Mouse (Mus musculus): ENCODE measurements around the gene Pxk. TPM values are rescaled to one million over a fixed set of nuclear protein-coding genes. Genes with fewer than 3 reads are reported as not detected.
"Not testable (repeated sequence)": the region's sequence is repeated elsewhere in the genome, so short reads cannot be mapped to it uniquely, and the experiment has no call there.

The Pxk gene
- polyA plus RNA-seq, 1 experiment from 2014 or later: 36.4 TPM

DNA sequence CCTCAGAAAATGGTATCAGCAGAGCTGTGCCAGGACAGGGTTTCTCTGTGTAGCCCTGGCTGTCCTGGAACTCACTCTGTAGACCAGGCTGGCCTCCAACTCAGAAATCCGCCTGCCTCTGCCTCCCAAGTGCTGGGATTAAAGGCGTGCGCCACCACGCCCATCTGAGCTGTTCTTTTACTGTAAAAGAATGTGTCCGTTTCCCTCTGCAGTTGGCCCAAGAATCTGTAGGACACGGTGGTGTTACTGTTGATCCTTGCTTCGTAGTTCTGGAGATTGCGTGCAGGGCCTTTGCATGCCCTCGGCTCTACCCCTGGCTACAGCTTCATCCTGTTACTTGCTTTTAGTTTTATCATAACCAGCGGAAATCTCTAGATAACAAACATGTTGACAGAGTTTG lies 25.6 kb downstream of the Pxk start:
- H3K27ac ChIP-seq (ENCODE audit: low read depth, low read length); DNase-seq (ENCODE audit: low spot score); H3K4me3 ChIP-seq (ENCODE audit: low read depth, low read length); H3K4me2 ChIP-seq (replicated peaks; ENCODE audit: low read depth, low read length); H3K36me3 ChIP-seq (ENCODE audit: control insufficient read depth, insufficient read depth, low read length); H3K9ac ChIP-seq (ENCODE audit: low read depth, low read length); ATAC-seq (ENCODE audit: low FRiP score); H3K4me1 ChIP-seq (replicated peaks; ENCODE audit: control insufficient read depth, insufficient read depth, low read length); H3K27me3 ChIP-seq (ENCODE audit: control insufficient read depth, insufficient read depth, low read length); H3K9me3 ChIP-seq (ENCODE audit: control insufficient read depth, low read length): not testable (repeated sequence)
- 95% methylated on average over 10 of the region's 10 CpGs for whole genome bisulfite sequencing

- no peak overlapping the region for H3K9ac ChIP-seq (ENCODE audit: low read depth, low read length)
- H3K4me2 ChIP-seq (replicated peaks; ENCODE audit: low read depth, low read length): no peak overlapping the region
- WGBS: 88% methylated on average over 7 of the region's 7 CpGs
- H3K27ac ChIP-seq (ENCODE audit: low read depth, low read length): no peak overlapping the region
- DNase-seq (ENCODE audit: low spot score) (no peak), ATAC-seq (ENCODE audit: low FRiP score) (no peak)
- H3K27me3 ChIP-seq (ENCODE audit: control insufficient read depth, insufficient read depth, low read length): no peaks in the 10 kb centered on the region
- no peak overlapping the region for H3K4me3 ChIP-seq (ENCODE audit: low read depth, low read length)
- no peaks in the 10 kb centered on the region for H3K36me3 ChIP-seq (ENCODE audit: control insufficient read depth, insufficient read depth, low read length)
- no peaks in the 10 kb centered on the region for H3K9me3 ChIP-seq (ENCODE audit: control insufficient read depth, low read length)
- no peaks in the 10 kb centered on the region for H3K4me1 ChIP-seq (replicated peaks; ENCODE audit: control insufficient read depth, insufficient read depth, low read length)
Observed at GRCm38 (mm10) chr14:8124046-8124881, 26.3 kb downstream of the Pxk start.

GRCm38 (mm10) chr14:8127971-8128370 lies 30.0 kb downstream of the Pxk start:
- Histone ChIP-seq H3K9ac (ENCODE audit: low read depth, low read length) (no peak overlapping the region), H3K27ac (ENCODE audit: low read depth, low read length) (no peak overlapping the region), H3K9me3 (ENCODE audit: control insufficient read depth, low read length) (no peaks in the 10 kb centered on the region), H3K4me1 (replicated peaks; ENCODE audit: control insufficient read depth, insufficient read depth, low read length) (no peaks in the 10 kb centered on the region), H3K36me3 (ENCODE audit: control insufficient read depth, insufficient read depth, low read length) (no peaks in the 10 kb centered on the region), H3K4me2 (replicated peaks; ENCODE audit: low read depth, low read length) (no peak overlapping the region), H3K27me3 (ENCODE audit: control insufficient read depth, insufficient read depth, low read length) (no peaks in the 10 kb centered on the region), H3K4me3 (ENCODE audit: low read depth, low read length) (no peak overlapping the region)
- DNase-seq (ENCODE audit: low spot score) (no peak), ATAC-seq (ENCODE audit: low FRiP score) (no peak)
- WGBS: 77% methylated on average over 5 of the region's 5 CpGs

DNA sequence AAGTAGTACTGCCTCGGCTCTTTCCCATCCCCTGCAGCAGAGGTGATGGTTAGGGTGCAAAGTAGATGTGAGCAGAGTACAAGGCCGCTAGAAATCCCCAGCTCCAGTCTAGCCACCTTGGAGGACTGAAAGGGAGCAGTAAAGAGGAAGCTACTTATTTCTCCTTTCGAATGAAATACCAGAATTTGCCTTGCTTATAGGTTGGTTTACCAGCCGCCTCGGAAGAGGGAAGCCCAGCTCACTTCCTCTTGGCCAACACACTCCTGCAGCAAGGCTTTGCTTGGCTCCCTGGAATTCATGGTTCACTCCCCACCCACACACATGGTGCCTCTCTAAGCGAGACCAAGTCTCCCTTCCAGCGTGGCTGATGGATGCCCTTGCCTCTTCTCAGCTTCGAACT lies 34.8 kb downstream of the Pxk start:
- H3K9me3 ChIP-seq (ENCODE audit: control insufficient read depth, low read length): no peaks in the 10 kb centered on the region
- no peak overlapping the region for H3K9ac ChIP-seq (ENCODE audit: low read depth, low read length)
- H3K4me2 ChIP-seq (replicated peaks; ENCODE audit: low read depth, low read length): no peak overlapping the region
- WGBS: 88% methylated on average over 8 of the region's 8 CpGs
- DNase-seq (ENCODE audit: low spot score) (no peak), ATAC-seq (ENCODE audit: low FRiP score) (no peak)
- H3K4me1 ChIP-seq (replicated peaks; ENCODE audit: control insufficient read depth, insufficient read depth, low read length): no peaks in the 10 kb centered on the region
- no peak overlapping the region for H3K27ac ChIP-seq (ENCODE audit: low read depth, low read length)
- H3K27me3 ChIP-seq (ENCODE audit: control insufficient read depth, insufficient read depth, low read length): no peaks in the 10 kb centered on the region
- H3K4me3 ChIP-seq (ENCODE audit: low read depth, low read length): no peak overlapping the region
- H3K36me3 ChIP-seq (ENCODE audit: control insufficient read depth, insufficient read depth, low read length): no peaks in the 10 kb centered on the region

- Histone ChIP-seq H3K9ac (ENCODE audit: low read depth, low read length) (no peak overlapping the region), H3K9me3 (ENCODE audit: control insufficient read depth, low read length) (no peaks in the 10 kb centered on the region), H3K27me3 (ENCODE audit: control insufficient read depth, insufficient read depth, low read length) (no peaks in the 10 kb centered on the region), H3K4me3 (ENCODE audit: low read depth, low read length) (no peak overlapping the region), H3K27ac (ENCODE audit: low read depth, low read length) (no peak overlapping the region), H3K4me1 (replicated peaks; ENCODE audit: control insufficient read depth, insufficient read depth, low read length) (no peaks in the 10 kb centered on the region), H3K36me3 (ENCODE audit: control insufficient read depth, insufficient read depth, low read length) (no peaks in the 10 kb centered on the region), H3K4me2 (replicated peaks; ENCODE audit: low read depth, low read length) (no peak overlapping the region)
- DNase-seq (ENCODE audit: low spot score): no peak
- ATAC-seq (ENCODE audit: low FRiP score): no peak
- WGBS: 83% methylated on average over 2 of the region's 2 CpGs
Observed at GRCm38 (mm10) chr14:8134234-8134633, 36.2 kb downstream of the Pxk start.

GRCm38 (mm10) chr14:8135130-8135529 lies 37.1 kb downstream of the Pxk start:
- no peak overlapping the region for H3K4me2 ChIP-seq (replicated peaks; ENCODE audit: low read depth, low read length)
- no peaks in the 10 kb centered on the region for H3K27me3 ChIP-seq (ENCODE audit: control insufficient read depth, insufficient read depth, low read length)
- H3K36me3 ChIP-seq (ENCODE audit: control insufficient read depth, insufficient read depth, low read length): no peaks in the 10 kb centered on the region
- no peak for DNase-seq (ENCODE audit: low spot score)
- no peak overlapping the region for H3K4me3 ChIP-seq (ENCODE audit: low read depth, low read length)
- no peak overlapping the region for H3K27ac ChIP-seq (ENCODE audit: low read depth, low read length)
- WGBS: 90% methylated on average over 3 of the region's 3 CpGs
- no peaks in the 10 kb centered on the region for H3K4me1 ChIP-seq (replicated peaks; ENCODE audit: control insufficient read depth, insufficient read depth, low read length)
- no peak for ATAC-seq (ENCODE audit: low FRiP score)
- no peak overlapping the region for H3K9ac ChIP-seq (ENCODE audit: low read depth, low read length)
- no peaks in the 10 kb centered on the region for H3K9me3 ChIP-seq (ENCODE audit: control insufficient read depth, low read length)

DNA sequence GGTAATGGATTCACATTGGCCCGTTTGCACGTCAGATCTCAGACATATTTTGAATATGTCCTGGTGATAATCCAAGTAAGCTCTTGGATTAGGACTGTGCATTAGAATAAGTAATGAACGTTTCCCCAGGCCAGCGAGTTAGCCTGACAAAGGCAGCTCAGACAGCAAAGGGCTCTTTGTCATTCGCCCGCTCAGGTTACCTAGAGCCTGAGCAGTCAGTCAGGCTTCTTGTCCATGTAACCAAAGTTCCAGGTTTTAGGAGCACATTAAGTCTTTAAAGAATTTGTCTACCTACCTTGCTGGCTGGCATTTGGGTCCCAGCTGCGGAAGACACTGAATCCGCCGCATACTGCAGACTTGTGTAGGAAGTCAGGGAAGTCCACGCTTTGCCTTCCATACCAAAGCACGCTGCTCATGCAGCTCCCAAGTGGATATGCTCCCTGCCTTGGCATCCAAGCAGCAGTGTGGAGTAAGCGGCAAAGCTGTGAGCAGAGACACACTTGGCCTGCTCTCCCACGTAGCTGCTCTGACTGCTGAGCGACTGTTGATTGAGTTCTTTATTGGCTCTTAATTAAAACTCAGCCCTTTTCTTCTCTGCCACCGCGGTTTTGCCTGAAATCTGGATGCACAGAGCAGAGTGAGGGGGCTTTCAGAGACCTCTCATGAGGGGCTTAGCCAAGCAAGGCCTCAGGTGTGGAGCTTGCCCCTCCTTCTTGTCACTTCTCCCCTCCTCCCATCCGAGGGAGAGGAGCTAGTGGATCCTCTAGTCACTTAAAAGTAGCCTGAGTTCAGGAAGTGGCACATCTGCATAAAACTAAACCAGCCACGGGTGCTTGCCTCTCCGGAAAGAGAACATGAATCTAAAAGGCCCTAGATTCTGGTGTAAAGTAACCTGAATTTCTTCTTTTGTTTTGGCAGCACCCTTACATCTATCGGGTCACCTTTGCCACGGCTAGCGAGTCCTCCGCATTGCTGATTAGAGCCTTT lies 42.0 kb downstream of the Pxk start:
- Histone ChIP-seq H3K27ac (ENCODE audit: low read depth, low read length) (no peak overlapping the region), H3K36me3 (ENCODE audit: control insufficient read depth, insufficient read depth, low read length) (no peaks in the 10 kb centered on the region), H3K9me3 (ENCODE audit: control insufficient read depth, low read length) (no peaks in the 10 kb centered on the region), H3K27me3 (ENCODE audit: control insufficient read depth, insufficient read depth, low read length) (no peaks in the 10 kb centered on the region), H3K4me2 (replicated peaks; ENCODE audit: low read depth, low read length) (no peak overlapping the region), H3K4me3 (ENCODE audit: low read depth, low read length) (no peak overlapping the region), H3K9ac (ENCODE audit: low read depth, low read length) (no peak overlapping the region), H3K4me1 (replicated peaks; ENCODE audit: control insufficient read depth, insufficient read depth, low read length) (no peaks in the 10 kb centered on the region)
- DNase-seq (ENCODE audit: low spot score) (no peak), ATAC-seq (ENCODE audit: low FRiP score) (no peak)
- 61% methylated on average over 23 of the region's 23 CpGs for WGBS

DNA sequence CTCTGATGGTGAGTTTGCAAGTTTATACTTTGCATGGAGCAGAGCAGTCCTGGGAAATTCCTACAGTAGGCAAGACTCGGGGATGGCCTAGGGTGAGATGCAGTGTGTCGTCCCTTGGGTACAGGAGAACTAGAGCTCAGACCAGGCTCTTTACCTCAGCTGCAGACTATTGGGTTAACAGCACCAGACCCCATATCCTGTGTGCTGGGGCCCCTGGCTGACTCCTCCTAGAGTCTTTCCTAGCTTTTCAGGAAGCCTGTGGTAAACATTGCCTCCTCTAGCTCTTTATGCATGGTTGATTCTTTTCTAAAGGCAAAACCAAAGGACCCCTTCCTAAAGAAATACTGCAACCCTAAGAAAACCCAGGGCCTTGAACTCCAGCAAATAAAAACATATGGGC lies 43.1 kb downstream of the Pxk start:
- Histone ChIP-seq H3K9me3 (ENCODE audit: control insufficient read depth, low read length) (no peaks in the 10 kb centered on the region), H3K4me2 (replicated peaks; ENCODE audit: low read depth, low read length) (no peak overlapping the region), H3K4me3 (ENCODE audit: low read depth, low read length) (no peak overlapping the region), H3K9ac (ENCODE audit: low read depth, low read length) (no peak overlapping the region), H3K36me3 (ENCODE audit: control insufficient read depth, insufficient read depth, low read length) (no peaks in the 10 kb centered on the region), H3K27ac (ENCODE audit: low read depth, low read length) (no peak overlapping the region), H3K4me1 (replicated peaks; ENCODE audit: control insufficient read depth, insufficient read depth, low read length) (no peaks in the 10 kb centered on the region), H3K27me3 (ENCODE audit: control insufficient read depth, insufficient read depth, low read length) (no peaks in the 10 kb centered on the region)
- ATAC-seq (ENCODE audit: low FRiP score) (no peak), DNase-seq (ENCODE audit: low spot score) (no peak)
- 76% methylated on average over 2 of the region's 2 CpGs for WGBS

Data from hindbrain, embryonic 11.5 days (tissue).